Mouse (Mus musculus) A20 (cell line): ENCODE results near the gene Fgf22.

Experiments
- DNase-seq: peaks from one replicate; pipeline ENCODE4 v3.0.0-alpha.2; 2011; ENCODE audit warnings: low read depth, low spot score

The Fgf22 gene

DNA sequence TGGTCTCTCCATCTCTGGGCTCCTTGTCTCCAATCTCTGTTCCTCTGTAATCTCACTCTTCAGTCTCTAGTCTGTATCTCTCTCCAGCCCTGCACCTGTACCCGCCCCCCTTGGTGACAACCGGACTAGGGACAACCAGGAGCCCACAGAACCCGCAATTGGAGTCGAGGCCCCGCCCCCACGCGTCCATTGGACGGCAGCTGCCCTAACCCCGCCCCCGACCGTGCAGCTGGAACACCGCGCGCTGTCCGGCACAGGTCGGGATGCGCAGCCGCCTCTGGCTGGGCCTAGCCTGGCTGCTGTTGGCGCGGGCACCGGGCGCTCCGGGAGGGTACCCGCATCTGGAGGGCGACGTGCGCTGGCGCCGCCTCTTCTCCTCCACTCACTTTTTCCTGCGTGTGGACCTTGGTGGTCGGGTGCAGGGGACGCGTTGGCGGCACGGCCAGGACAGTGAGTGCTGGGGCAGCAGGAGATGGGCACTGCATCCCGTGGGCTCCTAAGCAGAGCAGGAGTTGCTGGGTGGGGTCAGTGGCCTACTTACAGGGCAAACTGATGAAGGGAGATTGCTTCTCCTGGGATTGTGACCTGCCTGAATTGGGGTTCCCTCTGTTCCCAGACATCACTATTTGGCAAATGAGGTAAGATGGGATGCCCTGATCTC lies at the start of gene Fgf22:
Fgf22 (plus strand) TSS at position 221 of the 661 bp plus-strand sequence.
- no peak for DNase-seq

GRCm38 (mm10) chr10:79705951-79706350 lies 48.9 kb upstream of the Fgf22 start:
- no peak for DNase-seq

DNA sequence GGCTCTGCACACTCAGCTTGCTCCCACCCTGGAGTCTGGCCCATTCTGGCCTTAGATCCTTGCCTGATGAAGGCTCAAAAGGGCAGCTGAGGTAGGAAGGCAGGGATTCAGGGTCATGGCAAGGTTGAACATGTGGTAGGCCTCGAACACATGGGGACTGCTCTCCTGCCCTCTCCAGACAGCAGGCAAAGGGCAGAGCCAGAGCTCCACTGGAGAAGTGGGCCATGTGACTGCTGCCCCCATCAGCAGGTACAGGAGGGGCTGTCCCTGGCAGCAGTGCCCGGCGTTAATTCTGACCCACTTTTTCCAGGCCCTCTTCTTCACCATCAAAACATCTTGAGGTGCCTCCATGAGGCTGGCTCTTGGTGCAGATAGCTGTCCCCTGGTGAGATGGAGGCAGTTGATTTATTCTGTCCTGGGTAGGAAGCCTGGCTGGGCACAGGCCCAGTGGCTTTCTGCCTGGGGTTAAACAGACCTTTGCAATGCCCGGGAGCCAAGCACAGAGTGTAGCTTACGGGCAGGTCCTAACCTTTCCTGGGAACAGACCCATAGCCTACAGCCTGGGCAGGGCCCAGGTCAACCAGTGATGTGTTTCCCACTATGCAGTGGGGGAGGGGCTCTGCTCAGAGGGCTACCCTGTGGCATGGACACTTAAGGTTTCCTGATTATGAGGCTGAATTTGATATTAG lies 48.3 kb upstream of the Fgf22 start:
- DNase-seq = no peak

DNA sequence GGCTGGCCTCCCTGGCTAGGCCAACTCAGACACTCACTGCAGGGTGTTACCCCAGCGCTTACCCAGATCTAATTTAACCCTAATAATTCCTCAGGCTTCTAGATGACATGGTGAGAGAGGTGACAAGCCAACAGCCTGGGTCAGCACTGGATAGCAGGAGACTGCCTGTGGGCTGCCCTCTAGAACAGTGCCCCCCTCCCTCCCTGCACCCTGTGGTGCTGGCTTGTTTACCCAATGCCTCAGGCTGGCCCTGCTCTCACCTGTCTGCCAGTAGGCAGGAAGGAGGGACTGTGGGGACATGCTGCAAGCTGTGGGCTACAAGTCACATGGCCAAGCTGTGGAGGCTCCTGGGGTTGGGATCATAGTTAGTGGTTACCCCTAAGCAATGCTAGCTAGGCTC lies 47.7 kb upstream of the Fgf22 start:
- DNase-seq = no peak

GRCm38 (mm10) chr10:79707759-79708158 lies 47.1 kb upstream of the Fgf22 start:
- DNase-seq = no peak

DNA sequence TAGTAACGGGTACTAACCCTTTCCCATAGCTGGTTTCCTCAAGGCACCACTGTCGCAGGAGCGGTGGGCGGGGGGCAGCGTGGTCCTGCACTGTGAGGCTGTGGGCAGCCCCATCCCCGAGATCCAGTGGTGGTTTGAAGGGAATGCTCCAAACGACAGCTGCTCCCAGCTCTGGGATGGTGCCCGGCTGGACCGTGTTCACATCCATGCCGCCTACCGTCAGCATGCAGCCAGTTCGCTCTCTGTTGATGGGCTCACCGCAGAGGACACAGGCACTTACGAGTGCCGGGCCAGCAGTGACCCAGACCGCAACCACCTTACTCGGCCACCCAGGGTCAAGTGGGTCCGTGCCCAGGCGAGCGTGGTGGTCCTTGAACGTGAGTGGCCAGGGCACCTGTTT lies 46.2 kb upstream of the Fgf22 start:
- DNase-seq = no peak

- DNase-seq = no peak
These were observed 45.6 kb upstream of the Fgf22 start for GRCm38 (mm10) chr10:79709307-79709706.

DNA sequence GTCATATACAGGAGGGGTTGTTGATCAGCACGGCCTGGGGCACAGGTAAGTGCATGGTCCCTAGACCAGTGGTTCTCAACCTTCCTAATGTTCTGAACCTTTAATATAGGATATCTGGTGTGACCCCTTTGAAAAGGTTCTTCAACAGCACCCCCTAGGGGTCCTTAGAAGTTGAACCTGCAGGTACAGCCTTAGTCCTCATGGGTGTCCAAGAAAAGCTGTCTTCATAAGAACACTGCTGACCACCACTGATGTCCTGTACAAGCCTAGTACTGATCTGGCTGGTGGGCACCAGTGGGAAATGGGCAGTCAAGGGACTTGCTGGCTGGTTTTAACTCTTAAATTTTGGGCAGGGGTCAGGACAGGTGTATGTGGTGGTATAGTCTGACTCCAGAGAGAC lies 42.8 kb upstream of the Fgf22 start:
- peak; percentile 71 for DNase-seq

DNA sequence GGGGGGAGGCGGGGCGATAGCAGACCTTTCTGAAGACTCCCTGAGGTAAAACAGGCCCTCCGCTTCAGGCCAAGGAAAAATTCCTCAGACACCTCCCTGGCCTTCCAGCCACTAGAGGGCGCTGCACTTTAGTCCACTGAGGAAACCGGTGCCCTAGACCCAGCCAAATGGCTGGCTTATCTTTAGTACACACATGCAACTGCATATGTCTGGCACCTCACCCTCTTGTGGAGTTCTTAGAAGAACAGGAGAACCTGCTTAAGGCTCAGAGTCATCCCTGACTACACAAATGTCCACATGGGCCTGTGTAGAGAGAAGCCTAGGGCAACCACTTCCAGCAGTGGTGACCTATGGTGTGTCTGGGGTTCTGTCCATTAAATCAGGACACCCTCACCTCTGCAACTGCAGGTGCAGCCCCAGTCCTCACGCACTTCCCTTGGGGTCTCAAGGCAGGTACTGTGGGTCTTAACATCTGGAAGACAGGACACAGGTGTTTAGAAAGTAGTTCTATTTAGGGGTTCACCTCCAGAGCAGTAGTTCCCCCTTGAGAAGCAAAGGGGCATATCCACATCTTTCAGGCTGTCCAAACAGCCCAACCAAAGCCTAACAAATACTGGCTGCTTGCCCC lies 42.3 kb upstream of the Fgf22 start:
- DNase-seq = peak; percentile 71

DNA sequence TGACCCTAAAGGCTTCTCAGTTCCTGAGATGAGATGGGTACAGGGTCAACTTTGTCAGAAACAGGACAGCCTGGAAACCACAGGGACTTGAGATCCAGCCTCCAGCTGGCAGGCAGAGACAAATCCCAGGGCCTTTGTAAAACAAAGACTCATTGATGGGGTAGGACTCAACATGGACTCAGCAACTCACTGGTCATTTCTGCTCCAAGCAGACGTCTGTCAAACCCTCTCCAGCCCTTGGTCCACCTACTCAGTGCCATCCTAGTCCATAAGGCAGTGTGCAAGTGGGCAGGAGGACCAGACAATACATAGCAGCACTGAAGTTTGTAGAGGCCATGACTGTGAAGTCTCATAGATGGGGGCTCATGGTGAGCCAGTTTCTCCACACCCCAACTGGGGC lies 41.7 kb upstream of the Fgf22 start:
- no peak for DNase-seq

- DNase-seq = no peak
These were observed 39.9 kb upstream of the Fgf22 start for GRCm38 (mm10) chr10:79714996-79715395.

- no peak for DNase-seq
These were observed 38.5 kb upstream of the Fgf22 start, which contains the start of gene Hcn2 for GRCm38 (mm10) chr10:79716254-79716987. Gene Hcn2 (plus strand): TSS chr10:79716634.

GRCm38 (mm10) chr10:79716988-79717355 lies 37.9 kb upstream of the Fgf22 start:
- DNase-seq = peak; percentile 40

- DNase-seq = peak; percentile 48
These were observed 37.1 kb upstream of the Fgf22 start for GRCm38 (mm10) chr10:79717640-79718357.

- DNase-seq = no peak
These were observed 33.8 kb upstream of the Fgf22 start for GRCm38 (mm10) chr10:79721089-79721488.

GRCm38 (mm10) chr10:79723047-79723446 lies 31.8 kb upstream of the Fgf22 start:
- no peak for DNase-seq

GRCm38 (mm10) chr10:79723692-79724091 lies 31.2 kb upstream of the Fgf22 start:
- DNase-seq = no peak

DNA sequence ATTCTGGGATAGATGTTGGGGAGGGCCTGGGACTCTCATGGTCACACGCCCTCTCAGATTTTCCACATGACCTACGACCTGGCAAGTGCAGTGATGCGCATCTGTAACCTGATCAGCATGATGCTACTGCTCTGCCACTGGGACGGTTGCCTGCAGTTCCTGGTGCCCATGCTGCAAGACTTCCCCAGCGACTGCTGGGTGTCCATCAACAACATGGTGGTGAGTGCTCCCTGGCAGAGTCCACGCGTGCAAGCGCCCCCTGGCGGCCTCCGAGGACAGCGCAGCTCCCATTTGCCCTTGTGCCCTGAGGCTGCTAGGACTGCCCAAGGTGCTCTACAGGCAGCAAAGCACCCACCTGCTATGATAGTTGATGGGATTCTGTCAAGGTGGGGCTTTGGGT lies 28.8 kb upstream of the Fgf22 start:
- DNase-seq = peak; percentile 70

GRCm38 (mm10) chr10:79728323-79729249 lies 26.3 kb upstream of the Fgf22 start:
- no peak for DNase-seq

DNA sequence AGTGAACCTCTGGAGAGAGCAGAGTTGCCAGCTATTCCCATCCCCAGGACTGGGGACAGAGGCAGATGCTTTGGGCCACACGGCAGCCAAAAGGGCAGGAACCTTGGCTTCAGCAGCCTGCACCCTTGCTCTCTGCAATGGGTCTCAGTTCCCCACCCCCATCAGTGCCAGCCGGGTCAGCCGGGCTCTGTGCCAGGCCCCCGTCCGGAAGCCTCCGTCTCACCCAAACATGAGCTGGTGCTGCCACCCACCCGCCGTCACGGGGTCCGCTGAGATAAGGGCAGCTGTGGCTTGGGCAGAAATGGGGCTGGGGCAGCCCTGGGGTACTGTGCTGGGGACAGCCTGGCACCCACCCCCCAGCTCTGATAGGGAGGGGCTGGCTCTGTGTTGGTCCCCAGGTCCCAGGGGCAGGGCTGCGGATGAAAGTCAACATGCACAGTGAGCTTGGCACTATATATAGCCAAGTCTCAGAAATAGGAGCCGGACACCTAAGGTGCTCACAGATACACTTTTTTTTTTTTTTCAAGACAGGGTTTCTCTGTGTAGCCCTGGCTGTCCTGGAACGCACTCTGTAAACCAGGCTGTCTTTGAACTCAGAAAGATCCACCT lies 25.4 kb upstream of the Fgf22 start:
- no peak for DNase-seq
